Mouse (Mus musculus): ENCODE measurements at regions not wholly inside any gene's neighbourhood (a gene's known extent, or its start where the extent isn't known, plus 50 kb on each side); places are given as distances from the start of the nearest gene placed in this dataset.

- TF ChIP-seq GATA1 (IDR thresholded peaks at IDR 0.05; ENCODE audit: low read length) (no peak), TAL1 (IDR thresholded peaks at IDR 0.05; ENCODE audit: low read length) (no peak)
- H3K4me3 ChIP-seq (replicated peaks), result no peak overlapping the region
- H3K36me3 ChIP-seq (ENCODE audit: control insufficient read depth), result no peaks in the 10 kb centered on the region
- no peaks in the 10 kb centered on the region for H3K9me3 ChIP-seq (ENCODE audit: control insufficient read depth, low read length)
- peaks cover 2% of the 10 kb centered on the region; the same call in 1 of the 2 replicates for H3K4me1 ChIP-seq (ENCODE audit: control insufficient read depth)
- H3K27me3 ChIP-seq (ENCODE audit: control insufficient read depth), result peaks cover 4% of the 10 kb centered on the region; the same call in 1 of the 2 replicates
Observed at GRCm38 (mm10) chr2:170250680-170251079, 102.8 kb upstream of the Zfp217 start.

GRCm38 (mm10) chr2:170247702-170248445 is 100.0 kb upstream of the Zfp217 start:
- Histone ChIP-seq H3K27me3 (ENCODE audit: control insufficient read depth) (peaks cover 4% of the 10 kb centered on the region; the same call in 1 of the 2 replicates), H3K4me1 (ENCODE audit: control insufficient read depth) (peaks cover 2% of the 10 kb centered on the region; the same call in 1 of the 2 replicates), H3K36me3 (ENCODE audit: control insufficient read depth) (no peaks in the 10 kb centered on the region), H3K9me3 (ENCODE audit: control insufficient read depth, low read length) (no peaks in the 10 kb centered on the region), H3K4me3 (replicated peaks) (no peak overlapping the region)
- TF ChIP-seq GATA1 (IDR thresholded peaks at IDR 0.05; ENCODE audit: low read length) (no peak), TAL1 (IDR thresholded peaks at IDR 0.05; ENCODE audit: low read length) (no peak)

- no peaks in the 10 kb centered on the region for H3K4me1 ChIP-seq (ENCODE audit: control insufficient read depth)
Observed at GRCm38 (mm10) chr2:170245637-170246341, 97.9 kb upstream of the Zfp217 start.

GRCm38 (mm10) chr2:170244108-170244507 is 96.2 kb upstream of the Zfp217 start:
- no peaks in the 10 kb centered on the region for H3K36me3 ChIP-seq (ENCODE audit: control insufficient read depth)
- H3K27me3 ChIP-seq (ENCODE audit: control insufficient read depth), result peaks cover 4% of the 10 kb centered on the region; the same call in 1 of the 2 replicates
- TF ChIP-seq GATA1 (IDR thresholded peaks at IDR 0.05; ENCODE audit: low read length) (no peak), TAL1 (IDR thresholded peaks at IDR 0.05; ENCODE audit: low read length) (no peak)
- no peak overlapping the region for H3K4me3 ChIP-seq (replicated peaks)
- no peaks in the 10 kb centered on the region for H3K4me1 ChIP-seq (ENCODE audit: control insufficient read depth)
- H3K9me3 ChIP-seq (ENCODE audit: control insufficient read depth, low read length), result no peaks in the 10 kb centered on the region

More at GRCm38 (mm10) chr2:170245637-170246341, 97.9 kb upstream of the Zfp217 start:
- no peaks in the 10 kb centered on the region for H3K9me3 ChIP-seq (ENCODE audit: control insufficient read depth, low read length)
- H3K36me3 ChIP-seq (ENCODE audit: control insufficient read depth), result no peaks in the 10 kb centered on the region
- no peak for TF ChIP-seq TAL1 (IDR thresholded peaks at IDR 0.05; ENCODE audit: low read length)
- TF ChIP-seq GATA1 (IDR thresholded peaks at IDR 0.05; ENCODE audit: low read length), result no peak
- peaks cover 4% of the 10 kb centered on the region; the same call in 1 of the 2 replicates for H3K27me3 ChIP-seq (ENCODE audit: control insufficient read depth)
- H3K4me3 ChIP-seq (replicated peaks), result no peak overlapping the region

GRCm38 (mm10) chr2:170237959-170238358 is 90.1 kb upstream of the Zfp217 start:
- Histone ChIP-seq H3K27me3 (ENCODE audit: control insufficient read depth) (no peaks in the 10 kb centered on the region), H3K4me1 (ENCODE audit: control insufficient read depth) (peaks cover 2% of the 10 kb centered on the region; the same call in 1 of the 2 replicates), H3K4me3 (replicated peaks) (no peak overlapping the region), H3K36me3 (ENCODE audit: control insufficient read depth) (no peaks in the 10 kb centered on the region), H3K9me3 (ENCODE audit: control insufficient read depth, low read length) (no peaks in the 10 kb centered on the region)
- TF ChIP-seq TAL1 (IDR thresholded peaks at IDR 0.05; ENCODE audit: low read length), result no peak
- TF ChIP-seq GATA1 (IDR thresholded peaks at IDR 0.05; ENCODE audit: low read length), result no peak

- H3K4me3 ChIP-seq (replicated peaks), result no peak overlapping the region
- TF ChIP-seq TAL1 (IDR thresholded peaks at IDR 0.05; ENCODE audit: low read length) (no peak), GATA1 (IDR thresholded peaks at IDR 0.05; ENCODE audit: low read length) (no peak)
- H3K36me3 ChIP-seq (ENCODE audit: control insufficient read depth), result no peaks in the 10 kb centered on the region
- H3K27me3 ChIP-seq (ENCODE audit: control insufficient read depth), result no peaks in the 10 kb centered on the region
- H3K9me3 ChIP-seq (ENCODE audit: control insufficient read depth, low read length), result no peaks in the 10 kb centered on the region
- peaks cover 4% of the 10 kb centered on the region for H3K4me1 ChIP-seq (ENCODE audit: control insufficient read depth)
Observed at GRCm38 (mm10) chr2:170233426-170233825, 85.5 kb upstream of the Zfp217 start.

GRCm38 (mm10) chr2:170229461-170230080 is 81.7 kb upstream of the Zfp217 start:
- no peaks in the 10 kb centered on the region for H3K9me3 ChIP-seq (ENCODE audit: control insufficient read depth, low read length)
- H3K4me3 ChIP-seq (replicated peaks), result no peak overlapping the region
- H3K4me1 ChIP-seq (ENCODE audit: control insufficient read depth), result peaks cover 8% of the 10 kb centered on the region
- no peaks in the 10 kb centered on the region for H3K27me3 ChIP-seq (ENCODE audit: control insufficient read depth)
- no peak for TF ChIP-seq TAL1 (IDR thresholded peaks at IDR 0.05; ENCODE audit: low read length)
- H3K36me3 ChIP-seq (ENCODE audit: control insufficient read depth), result no peaks in the 10 kb centered on the region

GRCm38 (mm10) chr2:170228318-170228994 is 80.6 kb upstream of the Zfp217 start:
- no peaks in the 10 kb centered on the region for H3K27me3 ChIP-seq (ENCODE audit: control insufficient read depth)
- no peaks in the 10 kb centered on the region for H3K36me3 ChIP-seq (ENCODE audit: control insufficient read depth)
- H3K4me3 ChIP-seq (replicated peaks), result no peak overlapping the region
- TF ChIP-seq TAL1 (IDR thresholded peaks at IDR 0.05; ENCODE audit: low read length) (no peak), GATA1 (IDR thresholded peaks at IDR 0.05; ENCODE audit: low read length) (no peak)
- peaks cover 9% of the 10 kb centered on the region for H3K4me1 ChIP-seq (ENCODE audit: control insufficient read depth)
- no peaks in the 10 kb centered on the region for H3K9me3 ChIP-seq (ENCODE audit: control insufficient read depth, low read length)
